11 mouse cellular contexts compared by ENCODE assay signal in the genomic region with DNA sequence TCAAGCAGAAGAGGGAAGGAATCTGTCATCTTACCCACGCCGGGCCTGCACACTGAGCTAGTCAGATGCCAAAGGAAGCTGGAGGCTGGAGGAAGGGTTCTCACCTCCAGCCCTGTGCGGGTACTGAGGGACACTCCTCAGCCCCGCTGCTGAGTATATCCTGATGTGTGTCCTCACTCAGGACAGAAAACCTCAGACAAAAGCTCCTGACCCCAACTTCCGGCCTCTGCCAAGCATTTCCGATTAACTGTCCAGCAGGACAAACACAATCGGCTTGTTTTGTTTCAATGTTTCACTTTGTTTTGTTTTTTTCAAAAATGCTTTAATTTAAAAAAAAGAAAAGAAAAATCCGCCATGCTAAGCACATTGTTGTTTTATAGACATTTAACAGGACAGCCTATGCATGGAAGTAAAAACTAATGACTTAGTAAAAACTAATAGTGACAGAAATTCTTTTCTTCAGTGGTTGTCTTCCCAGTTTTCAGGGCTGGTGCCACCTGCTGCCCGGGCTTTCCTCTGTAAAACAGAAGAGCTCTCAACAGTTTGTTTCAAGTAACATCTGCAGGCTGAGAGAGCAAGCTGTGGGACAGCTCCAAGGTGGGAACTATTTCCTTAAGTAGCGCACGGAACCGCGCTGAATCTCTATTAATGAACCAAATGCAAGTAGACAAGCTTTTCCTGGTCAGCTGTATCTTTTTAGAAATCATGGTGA. TPM values are rescaled to one million over a fixed set of nuclear protein-coding genes. Genes with fewer than 3 reads are reported as not detected.
DNase-seq lines count a peak whose midpoint lies in the region; ATAC-seq and TF ChIP-seq lines count a peak whose summit lies in the region.
"Had no signal": no experiment of that assay in that cellular context is flagged by ENCODE, and none has a peak within 500 bp of the region (broad histone marks: within the 10 kb centered on the region; RNA-seq: fewer than 3 reads in every experiment).

No protein-coding gene starts in this region.

- 85% methylated on average over 13 of the region's 13 CpGs for whole genome bisulfite sequencing in forebrain, embryonic 15.5 days
- WGBS in forebrain, embryonic 11.5 days = 84% methylated on average over 13 of the region's 13 CpGs
- WGBS in lung, adult 2 months = 50% methylated on average over 13 of the region's 13 CpGs
- WGBS in kidney, embryonic 16.5 days = 74% methylated on average over 13 of the region's 13 CpGs

- H3K9ac ChIP-seq in forebrain, embryonic 15.5 days (replicated peaks) = no peak overlapping the region
- no peak overlapping the region for H3K9ac ChIP-seq in forebrain, embryonic 11.5 days (ENCODE audit: low read length)
- H3K9ac ChIP-seq in kidney, embryonic 16.5 days (replicated peaks; ENCODE audit: low read length) = peak overlapping the region; percentile 48; the same call in 1 of the 2 replicates

- 0 out of 2 replicates have a peak overlapping the region, but pooled peaks have one; percentile 69 for H3K27ac ChIP-seq in forebrain, embryonic 15.5 days (replicated peaks)
- H3K27ac ChIP-seq in forebrain, embryonic 11.5 days (ENCODE audit: low read depth, low read length) = no peak overlapping the region
- H3K27ac ChIP-seq in kidney, embryonic 16.5 days (ENCODE audit: low read length) = peak overlapping the region; percentile 80

- no peak overlapping the region for H3K4me2 ChIP-seq in forebrain, embryonic 15.5 days (replicated peaks)
- no peak overlapping the region for H3K4me2 ChIP-seq in forebrain, embryonic 11.5 days (ENCODE audit: low read depth, low read length, severe bottlenecking)
- no peak overlapping the region for H3K4me2 ChIP-seq in kidney, embryonic 16.5 days (replicated peaks; ENCODE audit: low read depth, low read length)

- DNase-seq in forebrain, embryonic 11.5 days (ENCODE audit: low spot score) = no peak
- peak; percentile 45 for DNase-seq in lung, postnatal 10 days
- no peak for DNase-seq in lung, adult 2 months
- peak; percentile 35 to 37 for DNase-seq in thymus, postnatal 10 days (ENCODE audit: low spot score in 2 of 2)
- no peak for DNase-seq in cerebellum, postnatal 36 days
- no peak for DNase-seq in ovary, postnatal 14 days (ENCODE audit: low spot score)
- DNase-seq: adrenal gland, postnatal 14 days; cerebellum, adult 9-10 months had no signal

- TF ChIP-seq POLR2A in lung, adult 2 months (IDR thresholded peaks at IDR 0.05; ENCODE audit: borderline replicate concordance, extremely low read depth, low read depth, low read length) = no peak

- H3K9me3 ChIP-seq in forebrain, embryonic 15.5 days = no peaks in the 10 kb centered on the region
- H3K9me3 ChIP-seq in forebrain, embryonic 11.5 days (ENCODE audit: control insufficient read depth, low read length) = no peaks in the 10 kb centered on the region
- H3K9me3 ChIP-seq in kidney, embryonic 16.5 days (ENCODE audit: low read length) = no peaks in the 10 kb centered on the region

- no peak for TF ChIP-seq CTCF in lung, adult 2 months (IDR thresholded peaks at IDR 0.05; ENCODE audit: insufficient read depth, low read length)

- no peak for ATAC-seq in forebrain, embryonic 15.5 days (replicated peaks)
- no peak for ATAC-seq in forebrain, embryonic 11.5 days (replicated peaks; ENCODE audit: low FRiP score)
- ATAC-seq in kidney, embryonic 16.5 days (ENCODE audit: low FRiP score, low TSS enrichment) = no peak
- ATAC-seq: inflammation-experienced regulatory T-cells, adult 6 months had no signal

- H3K4me1 ChIP-seq in forebrain, embryonic 15.5 days = peaks cover 42% of the 10 kb centered on the region
- peaks cover 8% of the 10 kb centered on the region for H3K4me1 ChIP-seq in forebrain, embryonic 11.5 days (replicated peaks; ENCODE audit: control insufficient read depth, insufficient read depth, low read length)
- peaks cover 17% of the 10 kb centered on the region for H3K4me1 ChIP-seq in lung, adult 2 months (ENCODE audit: control insufficient read depth, insufficient read depth, low read length)
- H3K4me1 ChIP-seq in kidney, embryonic 16.5 days (ENCODE audit: insufficient read depth, low read length) = peaks cover 56% of the 10 kb centered on the region

- no peak overlapping the region for H3K4me3 ChIP-seq in forebrain, embryonic 15.5 days
- no peak overlapping the region for H3K4me3 ChIP-seq in forebrain, embryonic 11.5 days (ENCODE audit: low read depth, low read length)
- H3K4me3 ChIP-seq in lung, adult 2 months (replicated peaks; ENCODE audit: extremely low read depth, low read depth, low read length) = no peak overlapping the region
- H3K4me3 ChIP-seq in kidney, embryonic 16.5 days (ENCODE audit: low read length) = no peak overlapping the region

- H3K27me3 ChIP-seq in forebrain, embryonic 15.5 days = no peaks in the 10 kb centered on the region
- no peaks in the 10 kb centered on the region for H3K27me3 ChIP-seq in forebrain, embryonic 11.5 days (ENCODE audit: control insufficient read depth, insufficient read depth, low read length)
- no peaks in the 10 kb centered on the region for H3K27me3 ChIP-seq in kidney, embryonic 16.5 days (ENCODE audit: insufficient read depth, low read length)

- no peaks in the 10 kb centered on the region for H3K36me3 ChIP-seq in forebrain, embryonic 15.5 days
- H3K36me3 ChIP-seq in forebrain, embryonic 11.5 days (ENCODE audit: control insufficient read depth, insufficient read depth, low read length) = no peaks in the 10 kb centered on the region
- no peaks in the 10 kb centered on the region for H3K36me3 ChIP-seq in kidney, embryonic 16.5 days (ENCODE audit: insufficient read depth, low read length)

RNA-seq across cellular contexts. Expression of gene Kremen1, which starts 4.1 kb away (rescaled TPM):
- polyA plus RNA-seq in forebrain, embryonic 15.5 days (2015; fragmentation: Nextera tagmentation; extraction: Ambion mirVana) = 5.4 and 6.5 TPM in 2 replicates
- polyA plus RNA-seq in forebrain, embryonic 11.5 days (2014; fragmentation: Nextera tagmentation; extraction: Ambion mirVana) = 10.8 and 11.3 TPM in 2 replicates
- polyA plus RNA-seq in lung, adult 2 months (2012; rRNA removed) = 28.6 and 33.2 TPM in 2 replicates
- polyA plus RNA-seq in kidney, embryonic 16.5 days (2015; fragmentation: Nextera tagmentation; extraction: Ambion mirVana) = 25.9 and 27.5 TPM in 2 replicates

Comparison
In these comparisons a context has a peak if more than half of its experiments do, and no peak if none do; other contexts are left out.
1. DNase-seq: peak in lung, postnatal 10 days (single experiment) and thymus, postnatal 10 days (2 of 2); none in forebrain, embryonic 11.5 days (single experiment), lung, adult 2 months (single experiment), cerebellum, postnatal 36 days (0 of 2) and ovary, postnatal 14 days (single experiment).